Mouse (Mus musculus) megakaryocyte, embryonic 14.5 days (primary cell): ENCODE measurements around the gene Atxn7l1. TPM values are rescaled to one million over a fixed set of nuclear protein-coding genes. Genes with fewer than 3 reads are reported as not detected.

Source experiments
- H3K27me3 ChIP-seq: replicated peaks from 2 replicates; pipeline ENCODE3; 2012; ENCODE audit warnings: inconsistent platforms
- H3K36me3 ChIP-seq: replicated peaks from 2 replicates; pipeline ENCODE3; 2012; ENCODE audit warnings: low read length, inconsistent platforms, mixed read lengths
- H3K4me1 ChIP-seq: 2 replicates; pipeline ENCODE4 v1.6.1; 2012; ENCODE audit warnings: inconsistent platforms
- H3K4me3 ChIP-seq: replicated peaks from 2 replicates; pipeline ENCODE3; 2012; ENCODE audit warnings: moderate library complexity, mild to moderate bottlenecking, inconsistent platforms
- H3K9me3 ChIP-seq: 2 replicates; pipeline ENCODE4 v1.6.1; 2012; ENCODE audit warnings: inconsistent platforms
- FLI1 ChIP-seq: IDR thresholded peaks from 2 replicates; pipeline ENCODE4 v1.6.1; 2012; ENCODE audit warnings: low read length, inconsistent platforms, mixed read lengths
- GATA1 ChIP-seq: IDR thresholded peaks from 3 replicates; pipeline ENCODE4 v1.6.1; 2012; ENCODE audit warnings: mixed read lengths, low read length, inconsistent platforms, borderline replicate concordance
- polyA plus RNA-seq: library from polyadenylated mRNA; stranded (reverse); fragments of >175 nt; gene quantifications from 2 replicates; pipeline ENCODE4 v1.2.3, GENCODE M21; 2012; ENCODE audit warnings: low replicate concordance; ENCODE audit not compliant: insufficient read depth

The Atxn7l1 gene
- polyA plus RNA-seq, 1 experiment, result 22.5 TPM

- no peak for TF ChIP-seq GATA1
- TF ChIP-seq FLI1, result no peak
- H3K27me3 ChIP-seq, result no peaks in the 10 kb centered on the region
- peaks cover 27% of the 10 kb centered on the region for H3K4me1 ChIP-seq
- no peaks in the 10 kb centered on the region for H3K9me3 ChIP-seq
- no peak overlapping the region for H3K4me3 ChIP-seq
- no peaks in the 10 kb centered on the region for H3K36me3 ChIP-seq
Measured at GRCm38 (mm10) chr12:33404996-33405395, 257.5 kb downstream of the Atxn7l1 start.

GRCm38 (mm10) chr12:33405398-33406026 lies 258.0 kb downstream of the Atxn7l1 start:
- TF ChIP-seq FLI1 (no peak), GATA1 (no peak)
- Histone ChIP-seq H3K36me3 (no peaks in the 10 kb centered on the region), H3K4me1 (peaks cover 27% of the 10 kb centered on the region), H3K9me3 (no peaks in the 10 kb centered on the region), H3K4me3 (no peak overlapping the region), H3K27me3 (no peaks in the 10 kb centered on the region)

GRCm38 (mm10) chr12:33411580-33412151 lies 264.2 kb downstream of the Atxn7l1 start:
- TF ChIP-seq FLI1 (no peak), GATA1 (no peak)
- no peaks in the 10 kb centered on the region for H3K9me3 ChIP-seq

More at GRCm38 (mm10) chr12:33411580-33412151, 264.2 kb downstream of the Atxn7l1 start:
- Histone ChIP-seq H3K4me3 (peak overlapping the region; percentile 31), H3K4me1 (0 out of 2 replicates have a peak, but pooled peaks cover 2% of the 10 kb centered on the region), H3K36me3 (no peaks in the 10 kb centered on the region), H3K27me3 (peaks cover 12% of the 10 kb centered on the region)

Other genes starting within 250 kb of the Atxn7l1 start
- 5.0 and 7.1 TPM in 2 replicates for gene Sypl, start 193.8 kb upstream of the Atxn7l1 start, polyA plus RNA-seq
- gene Cdhr3, start 54.8 kb upstream of the Atxn7l1 start, polyA plus RNA-seq, result not detected in 2 replicates
- not detected in 2 replicates for gene Efcab10, start 247.2 kb downstream of the Atxn7l1 start, polyA plus RNA-seq